Mouse (Mus musculus) liver, embryonic 13.5 days (tissue): ENCODE results near the gene Parva. TPM values are rescaled to one million over a fixed set of nuclear protein-coding genes. Genes with fewer than 3 reads are reported as not detected.

ENCODE experiments used
- ATAC-seq: fragments of 200-750 bp; cut with Nextera tagmentation; 2 replicates; pipeline ENCODE4 v1.8.0; 2017; ENCODE audit warnings: low read depth, mild to moderate bottlenecking, moderate number of reproducible peaks, moderate library complexity
- DNase-seq: peaks from one replicate; pipeline ENCODE4 v3.0.0; 2022
- H3K27ac ChIP-seq: fragments of 300-500 bp; sonication (generic); 2 replicates; pipeline ENCODE4 v1.5.1; 2015; ENCODE audit warnings: moderate library complexity, mild to moderate bottlenecking, inconsistent platforms
- H3K27me3 ChIP-seq: fragments of 300-500 bp; sonication (generic); 2 replicates; pipeline ENCODE4 v1.6.1; 2015; ENCODE audit warnings: mild to moderate bottlenecking, inconsistent platforms
- H3K36me3 ChIP-seq: fragments of 300-500 bp; sonication (generic); 2 replicates; pipeline ENCODE4 v1.6.1; 2015; ENCODE audit warnings: mild to moderate bottlenecking, inconsistent platforms
- H3K4me1 ChIP-seq: fragments of 300-500 bp; sonication (generic); replicated peaks from 2 replicates; pipeline ENCODE4 v1.6.1; 2015; ENCODE audit warnings: inconsistent platforms
- H3K4me2 ChIP-seq: fragments of 300-500 bp; sonication (generic); 2 replicates; pipeline ENCODE4 v1.6.1; 2015; ENCODE audit warnings: inconsistent platforms, mild to moderate bottlenecking, moderate library complexity
- H3K4me3 ChIP-seq: fragments of 300-500 bp; sonication (generic); replicated peaks from 2 replicates; pipeline ENCODE4 v1.5.1; 2015; ENCODE audit warnings: mild to moderate bottlenecking, inconsistent platforms
- H3K9ac ChIP-seq: fragments of 300-500 bp; sonication (generic); 2 replicates; pipeline ENCODE4 v1.6.1; 2015; ENCODE audit warnings: mild to moderate bottlenecking, inconsistent platforms
- H3K9me3 ChIP-seq: fragments of 300-500 bp; sonication (generic); replicated peaks from 2 replicates; pipeline ENCODE4 v1.6.1; 2016; ENCODE audit warnings: inconsistent platforms
- WGBS: fragments of 180-500 bp; shearing (Covaris S2); methylation state at CpG from one replicate; pipeline ENCODE4 v1.1.7; 2015; ENCODE audit not compliant: insufficient replicate concordance; 5-methylcytosine and 5-hydroxymethylcytosine counted together
- polyA plus RNA-seq: library from polyadenylated mRNA; unstranded; fragments of >200 nt; fragmentation: Nextera tagmentation; extraction: Ambion mirVana; gene quantifications from 2 replicates; pipeline ENCODE4 v1.2.1, GENCODE M21; 2015

Parva gene
- polyA plus RNA-seq, 1 experiment from 2014 or later, result 8.1 TPM

DNA sequence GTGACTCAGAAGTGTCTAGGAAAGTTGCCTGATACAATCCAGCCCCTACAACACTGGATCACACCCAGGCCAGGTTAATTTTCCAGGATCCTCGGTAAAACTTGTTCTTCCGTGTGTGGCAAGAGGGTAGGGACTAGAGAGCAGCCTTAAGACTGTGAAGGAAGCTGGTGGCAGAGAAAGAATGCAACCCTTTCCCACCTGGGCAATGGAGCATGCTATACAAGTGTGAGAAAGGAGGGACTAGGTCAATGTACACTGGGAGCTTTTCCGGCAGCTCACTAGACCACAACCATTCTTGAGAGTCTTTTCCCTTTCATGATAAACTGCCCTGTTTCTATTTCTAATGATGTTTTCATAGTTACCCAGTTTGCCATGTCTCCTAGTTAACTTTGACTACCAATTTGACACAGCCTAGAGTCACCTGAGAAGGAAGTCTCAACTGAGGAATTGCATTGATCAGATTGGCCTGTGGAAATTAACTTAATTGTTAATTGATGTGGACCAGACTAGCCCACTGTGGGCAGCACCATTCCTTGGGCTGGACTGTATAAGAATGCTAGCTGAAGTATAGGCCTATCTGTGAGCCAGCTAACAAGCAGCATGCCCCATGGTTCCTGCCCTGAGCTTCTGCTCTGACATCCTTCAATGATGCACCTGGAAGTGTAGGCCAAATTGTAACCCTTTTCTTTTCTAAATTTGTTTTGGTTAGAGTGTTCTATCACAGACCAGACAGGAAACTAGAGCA, 186.9 kb downstream of the Parva start:
- no peak for DNase-seq

DNA sequence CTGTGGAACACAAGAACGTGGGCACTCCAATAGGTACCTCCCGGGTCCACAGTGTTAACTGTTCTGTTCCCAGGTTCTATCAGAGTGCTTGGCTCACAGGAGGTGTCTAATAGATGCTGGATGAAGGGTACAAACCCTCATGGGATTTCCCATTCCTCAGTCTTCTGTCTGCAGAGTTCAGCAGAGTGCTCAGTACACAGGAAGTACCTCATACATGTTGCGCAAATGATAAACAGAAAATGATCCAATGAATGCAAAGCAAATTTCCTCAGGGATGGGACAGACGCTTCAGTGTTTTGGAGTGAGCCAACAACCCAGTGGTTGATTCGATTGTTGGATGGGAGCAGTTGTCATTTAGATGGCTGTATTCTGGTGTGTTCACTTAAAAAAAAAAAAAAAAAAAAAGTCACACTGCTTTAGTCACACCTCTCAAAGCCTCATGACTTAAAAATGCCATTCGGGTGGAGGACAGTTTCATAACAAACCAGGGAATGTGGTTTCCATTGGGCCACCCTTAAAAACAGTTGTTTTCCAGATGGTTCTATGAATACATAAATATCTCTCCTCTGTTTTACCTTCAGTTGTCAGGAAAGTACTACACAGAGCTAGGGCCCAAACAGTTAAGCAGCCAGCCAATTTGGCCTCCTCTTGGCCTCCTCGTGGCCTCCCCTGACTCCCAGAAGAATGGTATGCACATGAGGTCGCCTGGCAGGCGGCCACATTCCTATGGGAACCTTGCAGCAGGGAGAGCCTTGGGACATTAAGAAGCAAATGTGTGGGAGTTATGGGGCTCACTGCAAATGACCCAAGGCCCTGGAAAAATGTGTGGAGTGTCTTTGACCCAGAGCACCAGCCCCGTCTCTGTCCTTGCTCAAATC, 187.7 kb downstream of the Parva start:
- Histone ChIP-seq H3K4me1 (no peaks in the 10 kb centered on the region), H3K4me3 (no peak overlapping the region), H3K9me3 (no peaks in the 10 kb centered on the region), H3K9ac (no peak overlapping the region), H3K4me2 (no peak overlapping the region), H3K27me3 (no peaks in the 10 kb centered on the region), H3K27ac (no peak overlapping the region), H3K36me3 (no peaks in the 10 kb centered on the region)
- WGBS, result 54% methylated on average over 10 of the region's 10 CpGs
- ATAC-seq (no peak), DNase-seq (no peak)

More for the DNA sequence above, 186.9 kb downstream of the Parva start:
- ATAC-seq, result no peak
- Histone ChIP-seq H3K4me3 (no peak overlapping the region), H3K27ac (no peak overlapping the region), H3K9me3 (no peaks in the 10 kb centered on the region), H3K27me3 (no peaks in the 10 kb centered on the region), H3K36me3 (no peaks in the 10 kb centered on the region), H3K9ac (no peak overlapping the region), H3K4me1 (no peaks in the 10 kb centered on the region), H3K4me2 (no peak overlapping the region)
- 59% methylated on average over 3 of the region's 3 CpGs for WGBS

DNA sequence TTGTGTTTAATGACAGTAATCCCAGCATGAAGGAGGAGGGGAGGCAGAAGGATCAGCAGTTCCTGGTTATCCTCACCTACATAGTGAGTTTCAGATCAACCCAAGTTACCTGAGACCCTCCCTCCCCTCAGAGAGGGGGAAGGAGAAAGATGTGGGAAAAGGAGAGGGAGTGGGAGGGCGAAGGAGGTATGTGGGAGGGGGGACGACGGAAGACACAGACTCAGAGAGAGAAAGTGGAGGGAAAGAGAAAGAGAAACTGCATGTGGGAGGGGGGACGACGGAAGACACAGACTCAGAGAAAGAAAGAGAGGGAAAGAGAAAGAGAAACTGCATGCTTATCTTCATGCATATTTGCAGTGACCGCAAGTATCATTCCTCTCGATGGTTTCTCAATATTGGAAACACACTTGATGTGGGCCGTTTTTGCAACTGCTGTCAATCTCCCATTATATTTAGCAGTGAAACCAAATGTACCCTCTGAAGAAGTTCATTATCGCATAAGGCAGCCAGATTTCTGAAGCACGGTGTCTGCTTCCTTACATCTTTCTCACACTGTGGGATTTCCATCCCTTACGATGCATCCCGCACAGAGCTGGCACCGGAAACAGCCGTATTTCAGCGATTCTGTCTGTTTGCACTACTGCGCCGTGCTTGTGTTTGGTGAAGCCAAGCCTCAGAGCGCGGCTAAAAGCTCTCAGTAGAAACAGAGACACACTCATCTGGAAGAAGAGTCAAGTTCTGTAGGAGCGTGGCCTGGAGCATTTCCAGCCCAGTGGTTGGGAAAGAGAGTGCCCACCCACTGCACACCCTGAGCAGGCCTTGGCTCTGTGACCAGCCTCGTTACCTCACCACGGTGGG, 193.2 kb downstream of the Parva start:
- no peak for ATAC-seq
- no peak for DNase-seq
- WGBS, result 65% methylated on average over 22 of the region's 22 CpGs
- no peak overlapping the region for H3K9ac ChIP-seq
- no peaks in the 10 kb centered on the region for H3K27me3 ChIP-seq
- H3K4me3 ChIP-seq, result no peak overlapping the region
- no peaks in the 10 kb centered on the region for H3K4me1 ChIP-seq
- H3K4me2 ChIP-seq, result no peak overlapping the region
- no peaks in the 10 kb centered on the region for H3K9me3 ChIP-seq
- H3K27ac ChIP-seq, result no peak overlapping the region
- H3K36me3 ChIP-seq, result no peaks in the 10 kb centered on the region

DNA sequence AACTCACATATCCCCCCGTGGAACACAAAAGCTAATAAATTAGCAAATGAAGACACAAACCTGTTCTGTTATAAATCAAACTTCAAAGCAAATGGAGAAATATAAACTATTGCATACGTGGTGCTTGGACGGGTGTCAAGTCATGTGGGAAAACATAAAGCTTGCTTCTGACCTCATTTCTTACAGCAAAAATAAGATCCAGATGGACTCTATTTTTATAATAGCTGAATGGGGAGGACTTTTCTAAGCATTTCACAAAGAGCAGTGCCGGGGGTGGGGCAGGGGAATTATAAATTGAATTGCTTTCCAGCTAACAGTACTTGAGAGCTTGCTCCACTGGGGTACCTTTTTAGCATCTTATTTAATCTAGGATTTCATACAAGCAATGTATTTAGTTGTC, 200.2 kb downstream of the Parva start:
- H3K27ac ChIP-seq, result no peak overlapping the region
- H3K9ac ChIP-seq, result no peak overlapping the region
- H3K36me3 ChIP-seq, result no peaks in the 10 kb centered on the region
- DNase-seq, result no peak
- no peak for ATAC-seq
- no peaks in the 10 kb centered on the region for H3K27me3 ChIP-seq
- H3K4me1 ChIP-seq, result no peaks in the 10 kb centered on the region
- WGBS, result 62% methylated on average over 4 of the region's 4 CpGs
- H3K9me3 ChIP-seq, result no peaks in the 10 kb centered on the region
- no peak overlapping the region for H3K4me3 ChIP-seq
- H3K4me2 ChIP-seq, result no peak overlapping the region

DNA sequence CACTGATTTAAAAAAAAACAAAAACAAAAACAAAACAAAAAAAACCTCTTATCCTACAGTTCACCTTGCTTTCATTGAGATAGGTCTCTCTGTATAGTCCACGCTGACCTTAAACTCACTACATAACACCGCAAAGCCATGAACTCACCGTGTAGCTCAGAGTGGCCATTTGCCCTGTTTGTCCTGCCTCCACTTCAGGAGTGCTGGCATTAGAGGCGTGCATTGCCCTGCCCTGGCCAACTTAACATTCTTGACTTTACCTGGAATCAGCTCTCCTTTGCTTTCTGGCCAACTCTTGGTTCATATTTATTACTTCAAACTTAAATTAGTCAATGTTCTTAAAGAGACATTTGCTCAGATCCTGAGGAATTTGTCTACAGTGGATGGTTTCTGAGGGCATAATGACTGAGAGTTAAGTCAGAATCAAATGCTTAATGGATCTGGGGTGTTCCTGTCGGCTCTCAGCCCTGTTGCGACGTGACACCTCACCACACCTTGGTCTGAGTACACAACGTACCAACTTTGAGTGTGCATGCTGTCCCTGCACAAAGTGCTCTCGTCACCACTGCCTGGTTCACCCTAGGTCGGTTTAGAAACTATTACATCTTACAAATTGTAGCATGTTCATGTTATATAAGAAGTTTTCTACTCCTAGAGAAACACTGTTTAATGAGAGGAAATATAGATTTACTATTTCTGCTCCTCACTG, 207.4 kb downstream of the Parva start:
- H3K9me3 ChIP-seq, result no peaks in the 10 kb centered on the region
- no peaks in the 10 kb centered on the region for H3K4me1 ChIP-seq
- H3K27me3 ChIP-seq, result no peaks in the 10 kb centered on the region
- no peaks in the 10 kb centered on the region for H3K36me3 ChIP-seq
- 67% methylated on average over 10 of the region's 10 CpGs for WGBS
- ATAC-seq (no peak), DNase-seq (no peak)
- H3K4me2 ChIP-seq, result no peak overlapping the region
- H3K27ac ChIP-seq, result no peak overlapping the region
- no peak overlapping the region for H3K9ac ChIP-seq
- H3K4me3 ChIP-seq, result no peak overlapping the region

DNA sequence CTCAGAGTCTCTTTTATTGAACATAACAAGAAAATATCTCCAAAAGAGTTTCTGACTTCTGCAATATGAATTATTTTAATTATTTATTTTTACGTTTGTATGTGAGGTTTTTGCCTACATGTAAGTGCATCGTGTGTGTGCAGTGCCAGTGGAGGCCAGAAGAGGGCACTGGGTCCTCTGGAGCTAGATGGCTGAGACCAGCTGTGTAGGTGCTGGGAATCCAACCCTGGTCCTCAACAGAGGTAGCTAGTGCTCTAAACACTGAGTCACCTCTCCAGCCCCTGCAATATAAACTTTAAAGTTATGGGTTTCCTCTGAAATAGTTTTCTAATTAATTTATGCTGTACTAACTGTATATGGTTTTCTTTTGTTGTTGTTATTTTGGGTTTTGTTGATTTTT, 208.6 kb downstream of the Parva start:
- ATAC-seq, result no peak
- Histone ChIP-seq H3K4me1 (no peaks in the 10 kb centered on the region), H3K27ac (no peak overlapping the region), H3K9ac (no peak overlapping the region), H3K27me3 (no peaks in the 10 kb centered on the region), H3K4me2 (no peak overlapping the region), H3K4me3 (no peak overlapping the region), H3K9me3 (no peaks in the 10 kb centered on the region), H3K36me3 (no peaks in the 10 kb centered on the region)
- WGBS, result 75% methylated on average over 2 of the region's 2 CpGs
- DNase-seq, result no peak

Other genes starting within 250 kb of the Parva start
- gene Mical2, start 201.6 kb upstream of the Parva start, polyA plus RNA-seq, result 1.5 and 1.8 TPM in 2 replicates